Comparison of ENCODE assay signal across 8 mouse cellular contexts in the genomic region with DNA sequence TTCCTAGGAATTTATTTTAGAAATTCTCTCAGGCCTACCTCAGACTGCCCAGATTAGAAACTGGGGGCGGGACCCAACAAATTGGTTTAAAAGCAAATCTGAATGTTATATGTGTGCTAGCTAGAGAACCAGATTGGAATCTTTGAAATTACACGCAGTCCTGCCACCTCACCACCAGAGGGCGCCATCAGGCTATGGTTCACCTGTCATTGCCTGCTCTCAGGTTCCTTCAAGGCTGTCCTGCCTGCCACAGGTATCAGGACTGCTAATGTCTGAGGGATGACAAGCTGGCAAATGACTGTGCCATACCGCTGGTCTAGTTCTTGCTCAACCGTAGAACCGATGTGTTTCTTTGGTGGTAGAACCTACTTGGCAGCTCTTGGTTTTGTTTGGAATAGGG. TPM values are rescaled to one million over a fixed set of nuclear protein-coding genes. Genes with fewer than 3 reads are reported as not detected.
DNase-seq lines count a peak whose midpoint lies in the region; ATAC-seq and TF ChIP-seq lines count a peak whose summit lies in the region.

No protein-coding gene starts in this region.

- peak; percentile 88 to 98 (median 97) for TF ChIP-seq CTCF in MEL (IDR thresholded peaks at IDR 0.05 in 2 of 3, conservative IDR thresholded peaks at IDR 0.05 in 1 of 3; ENCODE audit: control insufficient read depth in 1 of 3, insufficient read depth in 1 of 3, low read depth in 2 of 3, low read length in 3 of 3, poor library complexity in 1 of 3, severe bottlenecking in 1 of 3)
- peak; percentile 72; the same call in 1 of the 2 replicates for TF ChIP-seq CTCF in spleen, adult 2 months (IDR thresholded peaks at IDR 0.05; ENCODE audit: extremely low read depth, insufficient read depth, insufficient read length, insufficient replicate concordance)

- TF ChIP-seq RAD21 in MEL (IDR thresholded peaks at IDR 0.05; ENCODE audit: low read depth, low read length) = peak; percentile 98

- no peaks in the 10 kb centered on the region for H3K36me3 ChIP-seq in forebrain, embryonic 10.5 days (replicated peaks)
- H3K36me3 ChIP-seq in forebrain, embryonic 13.5 days (ENCODE audit: poor library complexity, severe bottlenecking) = no peaks in the 10 kb centered on the region
- H3K36me3 ChIP-seq in MEL (ENCODE audit: control insufficient read depth in 1 of 2, insufficient read depth in 2 of 2, low read length in 2 of 2) = no peaks in the 10 kb centered on the region
- H3K36me3 ChIP-seq in spleen, adult 2 months (ENCODE audit: control insufficient read depth, insufficient read depth, low read length) = no peaks in the 10 kb centered on the region

- WGBS in forebrain, embryonic 10.5 days = 15% methylated on average over 6 of the region's 6 CpGs
- 16% methylated on average over 6 of the region's 6 CpGs for WGBS in forebrain, embryonic 13.5 days
- 13% methylated on average over 6 of the region's 6 CpGs for WGBS in spleen, adult 2 months

- H3K79me2 ChIP-seq in MEL (ENCODE audit: control insufficient read depth, insufficient read depth, low read length, poor library complexity) = no peaks in the 10 kb centered on the region

- H3K9me3 ChIP-seq in forebrain, embryonic 10.5 days = no peaks in the 10 kb centered on the region
- no peaks in the 10 kb centered on the region for H3K9me3 ChIP-seq in forebrain, embryonic 13.5 days (replicated peaks)
- H3K9me3 ChIP-seq in MEL (replicated peaks; ENCODE audit: insufficient read depth, low read length) = no peaks in the 10 kb centered on the region

- H3K4me1 ChIP-seq in forebrain, embryonic 10.5 days = peaks cover 5% of the 10 kb centered on the region; the same call in 1 of the 2 replicates
- no peaks in the 10 kb centered on the region for H3K4me1 ChIP-seq in forebrain, embryonic 13.5 days
- no peaks in the 10 kb centered on the region for H3K4me1 ChIP-seq in MEL (ENCODE audit: control insufficient read depth in 1 of 2, insufficient read depth in 2 of 2, low read length in 2 of 2)
- H3K4me1 ChIP-seq in spleen, adult 2 months (ENCODE audit: control insufficient read depth, insufficient read depth, insufficient read length) = no peaks in the 10 kb centered on the region

- DNase-seq in forebrain, embryonic 10.5 days (ENCODE audit: extremely low spot score, low spot score) = peak; percentile 71
- DNase-seq in MEL (ENCODE audit: low read depth, low spot score) = peak; percentile 73
- peak; percentile 66 to 79 for DNase-seq in cerebellum, adult 18-20 months
- peak; percentile 76 to 77 for DNase-seq in frontal cortex, postnatal 36 days (ENCODE audit: low spot score in 2 of 2)
- peak; percentile 50 to 67 for DNase-seq in layer of hippocampus, postnatal 36 days
- peak; percentile 14 to 50 for DNase-seq in spleen, adult 2 months (ENCODE audit: low read depth in 1 of 2, low spot score in 2 of 2)

- TF ChIP-seq EP300 in MEL (IDR thresholded peaks at IDR 0.05; ENCODE audit: low read depth in 1 of 2, low read length in 2 of 2) = no peak

- no peak overlapping the region for H3K4me2 ChIP-seq in forebrain, embryonic 13.5 days

- TF ChIP-seq POLR2A in MEL (IDR thresholded peaks at IDR 0.05; ENCODE audit: control insufficient read depth in 1 of 2, insufficient read depth in 1 of 2, low read depth in 1 of 2, low read length in 2 of 2, poor library complexity in 1 of 2) = no peak
- TF ChIP-seq POLR2A in spleen, adult 2 months (IDR thresholded peaks at IDR 0.05; ENCODE audit: low read depth, low read length) = no peak

- no peak overlapping the region for H3K9ac ChIP-seq in forebrain, embryonic 13.5 days
- no peak overlapping the region for H3K9ac ChIP-seq in MEL (ENCODE audit: control insufficient read depth, low read depth, low read length, poor library complexity, severe bottlenecking)

- no peak overlapping the region for H3K4me3 ChIP-seq in forebrain, embryonic 10.5 days
- no peak overlapping the region for H3K4me3 ChIP-seq in forebrain, embryonic 13.5 days
- H3K4me3 ChIP-seq in MEL (ENCODE audit: control insufficient read depth in 1 of 2, insufficient read depth in 1 of 2, low read depth in 2 of 2, low read length in 2 of 2) = no peak overlapping the region
- no peak overlapping the region for H3K4me3 ChIP-seq in spleen, adult 2 months (ENCODE audit: extremely low read depth, insufficient read depth, insufficient read length)

- no peaks in the 10 kb centered on the region for H3K27me3 ChIP-seq in forebrain, embryonic 10.5 days (ENCODE audit: poor library complexity, severe bottlenecking)
- H3K27me3 ChIP-seq in forebrain, embryonic 13.5 days = no peaks in the 10 kb centered on the region
- H3K27me3 ChIP-seq in MEL (ENCODE audit: control insufficient read depth in 1 of 2, insufficient read depth in 2 of 2, low read length in 2 of 2) = no peaks in the 10 kb centered on the region; a peak in 1 of 4 replicates
- no peaks in the 10 kb centered on the region for H3K27me3 ChIP-seq in spleen, adult 2 months (ENCODE audit: control insufficient read depth, insufficient read depth, low read length)

- ATAC-seq in forebrain, embryonic 13.5 days = no peak
- ATAC-seq in megakaryocyte-erythroid progenitor cell, adult 5-6 weeks (replicated peaks; ENCODE audit: low FRiP score, low TSS enrichment, poor library complexity, severe bottlenecking) = peak; percentile 70

- no peak overlapping the region for H3K27ac ChIP-seq in forebrain, embryonic 10.5 days
- no peak overlapping the region for H3K27ac ChIP-seq in forebrain, embryonic 13.5 days
- no peak overlapping the region for H3K27ac ChIP-seq in MEL (ENCODE audit: control insufficient read depth, low read depth, low read length)
- H3K27ac ChIP-seq in spleen, adult 2 months (ENCODE audit: insufficient read depth, low read length) = no peak overlapping the region

TF ChIP-seq in MEL, 35 proteins besides CTCF, POLR2A, EP300 and RAD21:
- TF ChIP-seq SMC3 (IDR thresholded peaks at IDR 0.05; ENCODE audit: low read depth, low read length) (peak; percentile 99), MXI1 (IDR thresholded peaks at IDR 0.05; ENCODE audit: low read depth, low read length) (no peak), USF2 (IDR thresholded peaks at IDR 0.05; ENCODE audit: borderline replicate concordance in 1 of 2, insufficient read depth in 1 of 2, low read depth in 1 of 2, low read length in 2 of 2) (no peak), ZMIZ1 (IDR thresholded peaks at IDR 0.05; ENCODE audit: low read depth, low read length) (no peak), TBP (IDR thresholded peaks at IDR 0.05; ENCODE audit: low read depth, low read length) (no peak), MAZ (IDR thresholded peaks at IDR 0.05; ENCODE audit: low read depth, low read length) (no peak), CHD1 (IDR thresholded peaks at IDR 0.05; ENCODE audit: low read depth, low read length) (no peak), ZC3H11A (IDR thresholded peaks at IDR 0.05; ENCODE audit: low read depth, low read length) (peak; percentile 98), E2F4 (IDR thresholded peaks at IDR 0.05; ENCODE audit: borderline replicate concordance, low read depth, low read length) (no peak), SIN3A (IDR thresholded peaks at IDR 0.05; ENCODE audit: low read length) (peak; percentile 47; the same call in 1 of the 2 replicates)

RNA-seq across cellular contexts. Expression of gene Nppc, which starts 20.1 kb away (rescaled TPM):
- 0.90 and 1.4 TPM in 2 replicates for polyA plus RNA-seq in forebrain, embryonic 10.5 days (2016; fragmentation: Nextera tagmentation; extraction: Ambion mirVana)
- polyA plus RNA-seq in forebrain, embryonic 13.5 days (2015; fragmentation: Nextera tagmentation; extraction: Ambion mirVana) = 2.6 and 2.7 TPM in 2 replicates
- not detected in 2 replicates for total RNA-seq in MEL (2012; rRNA removed)
- polyA plus RNA-seq in MEL (2012; ENCODE audit: insufficient read depth in 1 of 2, insufficient read length in 2 of 2, low read depth in 1 of 2, low replicate concordance in 2 of 2, missing spikeins in 1 of 2) = not detected
- 1 to 10 TPM; 7.1 to 8.0 TPM for total RNA-seq in layer of hippocampus, postnatal 36 days (2021)
- not detected in 2 replicates for total RNA-seq in megakaryocyte-erythroid progenitor cell, adult 5-6 weeks (2014; fragmentation: Nextera tagmentation)
- total RNA-seq in megakaryocyte-erythroid progenitor cell, adult 5-6 weeks (2017) = 0.70 and 0.80 TPM in 2 replicates
- not detected in 2 replicates for polyA plus RNA-seq in spleen, adult 2 months (2012; rRNA removed)

RNA-seq across cellular contexts. Expression of gene Dis3l2, which starts 53.3 kb away (rescaled TPM):
- polyA plus RNA-seq in forebrain, embryonic 10.5 days (2016; fragmentation: Nextera tagmentation; extraction: Ambion mirVana) = 34.1 and 35.0 TPM in 2 replicates
- 35.8 and 39.2 TPM in 2 replicates for polyA plus RNA-seq in forebrain, embryonic 13.5 days (2015; fragmentation: Nextera tagmentation; extraction: Ambion mirVana)
- total RNA-seq in MEL (2012; rRNA removed) = 17.3 and 17.9 TPM in 2 replicates
- 10 to 100 TPM in 1 of 2 experiments, not detected in 1; 16.9 TPM for polyA plus RNA-seq in MEL (2012; ENCODE audit: insufficient read depth in 1 of 2, insufficient read length in 2 of 2, low read depth in 1 of 2, low replicate concordance in 2 of 2, missing spikeins in 1 of 2)
- 10 to 100 TPM; 23.0 to 26.2 TPM for total RNA-seq in layer of hippocampus, postnatal 36 days (2021)
- 33.2 and 36.8 TPM in 2 replicates for total RNA-seq in megakaryocyte-erythroid progenitor cell, adult 5-6 weeks (2014; fragmentation: Nextera tagmentation)
- 22.8 and 36.6 TPM in 2 replicates for total RNA-seq in megakaryocyte-erythroid progenitor cell, adult 5-6 weeks (2017)
- 8.8 and 11.0 TPM in 2 replicates for polyA plus RNA-seq in spleen, adult 2 months (2012; rRNA removed)
